Mouse (Mus musculus) spleen, adult 2 months (tissue): ENCODE data around the gene Rab4a. TPM values are rescaled to one million over a fixed set of nuclear protein-coding genes. Genes with fewer than 3 reads are reported as not detected.

Experiments used
- DNase-seq, 2 experiments: peaks; one replicate each; pipeline versions ENCODE4 v3.0.0 to v3.0.0-alpha.2; 2012 to 2021; ENCODE audit warnings: low spot score in 2 of 2, low read depth in 1 of 2
- H3K27ac ChIP-seq: fragments of 200-500 bp; 2 replicates; pipeline ENCODE4 v1.5.1; 2012; ENCODE audit warnings: low read length, inconsistent platforms; ENCODE audit not compliant: insufficient read depth
- H3K27me3 ChIP-seq: fragments of 200-500 bp; 2 replicates; pipeline ENCODE4 v1.6.1; 2012; ENCODE audit warnings: mild to moderate bottlenecking, moderate library complexity, low read length, inconsistent platforms; ENCODE audit not compliant: control insufficient read depth, insufficient read depth
- H3K36me3 ChIP-seq: fragments of 200-500 bp; 2 replicates; pipeline ENCODE4 v1.6.1; 2012; ENCODE audit warnings: mild to moderate bottlenecking, low read length, inconsistent platforms; ENCODE audit not compliant: control insufficient read depth, insufficient read depth
- H3K4me1 ChIP-seq: fragments of 200-500 bp; 2 replicates; pipeline ENCODE4 v1.6.1; 2011; ENCODE audit warnings: inconsistent platforms; ENCODE audit not compliant: control insufficient read depth, insufficient read depth, insufficient read length
- H3K4me3 ChIP-seq: fragments of 200-500 bp; 2 replicates; pipeline ENCODE4 v1.5.1; 2011; ENCODE audit warnings: mild to moderate bottlenecking, inconsistent platforms; ENCODE audit not compliant: insufficient read depth, insufficient read length; ENCODE audit errors: extremely low read depth
- CTCF ChIP-seq: fragments of 200-500 bp; IDR thresholded peaks from 2 replicates; pipeline ENCODE4 v1.5.1; 2011; ENCODE audit warnings: mild to moderate bottlenecking, inconsistent platforms; ENCODE audit not compliant: insufficient read depth, insufficient read length, insufficient replicate concordance; ENCODE audit errors: extremely low read depth
- POLR2A ChIP-seq: fragments of 200-500 bp; IDR thresholded peaks from 2 replicates; pipeline ENCODE4 v1.6.1; 2011; ENCODE audit warnings: low read depth, low read length, inconsistent platforms
- WGBS: fragments of 180-500 bp; shearing (Covaris S2); methylation state at CpG from one replicate; pipeline ENCODE4 v1.1.7; 2018; 5-methylcytosine and 5-hydroxymethylcytosine counted together
- polyA plus RNA-seq: library from polyadenylated mRNA; depleted of rRNA; stranded (reverse); fragments of >200 nt; gene quantifications from 2 replicates; pipeline ENCODE4 v1.2.3, GENCODE M21; 2012

The Rab4a gene
- polyA plus RNA-seq, 1 experiment: 4.2 TPM

DNA sequence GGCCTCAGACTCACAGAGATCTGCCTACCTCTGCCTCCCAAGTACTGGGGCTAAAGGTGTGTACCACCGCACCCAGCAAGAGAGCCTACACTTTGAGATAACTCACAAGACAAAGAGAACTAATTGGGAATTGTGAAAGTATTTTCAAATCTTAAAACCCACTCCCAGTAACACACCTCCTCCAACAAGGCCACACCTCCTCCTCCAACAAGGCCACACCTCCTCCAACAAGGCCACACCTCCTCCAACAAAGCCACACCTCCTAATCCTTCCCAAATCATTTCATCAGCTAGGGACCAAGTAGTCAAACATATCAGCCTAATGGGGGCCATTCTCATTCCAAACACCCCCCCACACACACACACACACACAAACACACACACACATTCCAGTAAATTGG, 31.3 kb upstream of the Rab4a start:
- H3K36me3 ChIP-seq: no peaks in the 10 kb centered on the region
- WGBS: 100% methylated on average over 1 of the region's 1 CpGs
- H3K27me3 ChIP-seq: no peaks in the 10 kb centered on the region
- no peak overlapping the region for H3K4me3 ChIP-seq
- DNase-seq: no peak
- H3K4me1 ChIP-seq: no peaks in the 10 kb centered on the region
- H3K27ac ChIP-seq: no peak overlapping the region
- TF ChIP-seq CTCF (no peak), POLR2A (no peak)

DNA sequence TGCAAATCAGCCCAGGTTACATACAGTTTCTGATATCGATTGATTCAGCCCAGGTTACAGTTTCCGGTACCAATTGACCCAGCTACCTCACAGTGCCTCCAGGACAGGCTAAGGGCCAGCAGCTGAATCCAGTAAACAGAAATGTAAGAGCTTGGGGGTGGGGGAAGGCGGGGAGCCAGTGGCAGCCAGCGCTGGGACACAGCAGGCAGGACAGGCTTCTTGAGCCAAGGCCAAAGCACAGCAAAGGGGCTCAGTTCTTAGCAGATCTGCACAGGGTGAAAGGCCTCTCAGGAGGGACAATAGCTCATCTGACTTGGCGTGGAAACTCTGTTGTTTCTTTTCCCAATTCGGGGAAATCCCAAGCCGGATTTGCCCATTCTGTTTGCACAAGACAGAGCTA, 28.5 kb upstream of the Rab4a start:
- no peaks in the 10 kb centered on the region for H3K36me3 ChIP-seq
- H3K4me3 ChIP-seq: no peak overlapping the region
- no peak overlapping the region for H3K27ac ChIP-seq
- DNase-seq: no peak
- no peaks in the 10 kb centered on the region for H3K4me1 ChIP-seq
- no peaks in the 10 kb centered on the region for H3K27me3 ChIP-seq
- TF ChIP-seq CTCF: no peak
- no peak for TF ChIP-seq POLR2A
- WGBS: 72% methylated on average over 7 of the region's 7 CpGs

DNA sequence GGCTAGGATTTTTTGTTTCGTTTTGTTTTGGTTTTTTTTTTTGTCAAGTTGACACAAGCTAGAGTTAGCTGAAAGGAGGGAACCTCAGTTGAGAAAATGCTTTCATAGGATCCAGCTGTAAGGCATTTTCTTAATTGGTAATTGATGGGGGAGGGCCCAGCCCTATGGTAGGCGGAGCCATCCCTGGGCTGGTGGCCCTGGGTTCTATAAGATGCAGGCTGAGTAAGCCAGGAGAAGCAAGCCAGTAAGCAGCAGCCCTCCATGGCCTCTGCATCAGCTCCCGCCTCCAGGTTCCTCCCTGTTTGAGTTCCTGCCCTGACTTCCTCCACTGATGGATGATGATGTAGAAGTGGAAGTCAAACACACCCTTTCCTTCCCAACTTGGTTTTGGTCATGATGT, 25.3 kb upstream of the Rab4a start:
- DNase-seq: no peak
- H3K27me3 ChIP-seq: no peaks in the 10 kb centered on the region
- no peak overlapping the region for H3K4me3 ChIP-seq
- H3K27ac ChIP-seq: no peak overlapping the region
- H3K4me1 ChIP-seq: no peaks in the 10 kb centered on the region
- WGBS: 54% methylated on average over 3 of the region's 3 CpGs
- TF ChIP-seq POLR2A (no peak), CTCF (no peak)
- no peaks in the 10 kb centered on the region for H3K36me3 ChIP-seq

DNA sequence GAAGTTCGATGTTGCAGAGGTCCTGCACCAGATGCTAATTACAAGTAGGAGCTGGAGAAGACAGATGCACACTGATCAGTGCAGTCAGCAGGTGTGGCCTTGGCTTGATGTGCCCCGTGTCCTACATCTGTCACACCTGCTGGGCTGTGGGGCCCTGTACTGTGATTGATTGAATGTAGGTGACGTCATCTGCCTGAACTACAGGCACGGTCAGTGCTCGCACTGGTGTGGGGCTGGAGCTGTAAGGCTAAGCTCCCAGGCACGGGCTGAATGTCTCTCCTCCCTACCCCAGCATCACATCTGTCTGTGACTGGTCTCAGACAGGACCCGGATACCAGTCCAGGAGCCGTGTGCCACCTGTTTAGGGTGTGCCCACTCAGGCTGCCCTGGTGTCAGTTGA, 24.5 kb upstream of the Rab4a start:
- Histone ChIP-seq H3K4me3 (no peak overlapping the region), H3K4me1 (no peaks in the 10 kb centered on the region), H3K27me3 (no peaks in the 10 kb centered on the region), H3K36me3 (no peaks in the 10 kb centered on the region), H3K27ac (no peak overlapping the region)
- WGBS: 69% methylated on average over 8 of the region's 8 CpGs
- TF ChIP-seq CTCF: no peak
- no peak for TF ChIP-seq POLR2A
- DNase-seq: no peak

DNA sequence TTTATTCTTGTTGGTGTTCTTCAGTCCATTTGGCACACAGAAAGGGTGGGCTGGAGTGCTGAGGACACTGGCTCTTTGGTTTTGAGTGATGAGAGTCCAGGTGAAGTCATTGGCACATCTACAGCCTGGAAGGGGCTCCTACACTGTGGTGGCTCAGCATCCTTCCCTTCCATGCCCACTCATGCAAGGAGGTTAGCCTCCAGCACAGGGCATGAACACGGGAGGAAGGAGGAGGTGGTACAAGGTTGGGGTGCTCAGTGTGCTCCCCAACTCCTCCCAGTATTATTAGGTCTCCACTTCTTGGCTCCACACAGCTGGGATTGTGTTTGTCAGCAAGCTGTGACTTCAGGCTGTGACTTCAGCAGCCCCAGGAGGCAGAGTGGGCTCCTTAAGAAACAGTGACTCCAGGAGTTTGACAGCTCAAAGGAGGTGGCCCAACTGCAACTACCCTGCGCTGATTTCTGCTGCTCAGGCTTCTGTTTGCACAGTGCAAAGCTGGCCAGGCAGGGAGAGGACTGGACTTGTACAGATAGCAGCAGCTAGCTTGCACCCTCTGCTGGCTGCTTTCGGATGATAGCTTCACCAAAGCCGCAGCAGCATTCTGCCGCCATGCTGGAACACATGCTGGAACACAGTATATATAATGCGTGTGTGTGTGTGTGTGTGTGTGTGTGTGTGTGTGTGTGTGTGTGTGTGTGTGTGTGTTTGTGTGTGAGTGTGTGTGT, 22.1 kb upstream of the Rab4a start:
- peak; percentile 18; the same call in 1 of the 2 replicates for TF ChIP-seq CTCF
- TF ChIP-seq POLR2A: no peak
- Histone ChIP-seq H3K36me3 (no peaks in the 10 kb centered on the region), H3K27ac (no peak overlapping the region), H3K4me3 (no peak overlapping the region), H3K27me3 (no peaks in the 10 kb centered on the region), H3K4me1 (no peaks in the 10 kb centered on the region)
- peak in 1 of 2 experiments; percentile 6 for DNase-seq
- 12% methylated on average over 6 of the region's 6 CpGs for WGBS

DNA sequence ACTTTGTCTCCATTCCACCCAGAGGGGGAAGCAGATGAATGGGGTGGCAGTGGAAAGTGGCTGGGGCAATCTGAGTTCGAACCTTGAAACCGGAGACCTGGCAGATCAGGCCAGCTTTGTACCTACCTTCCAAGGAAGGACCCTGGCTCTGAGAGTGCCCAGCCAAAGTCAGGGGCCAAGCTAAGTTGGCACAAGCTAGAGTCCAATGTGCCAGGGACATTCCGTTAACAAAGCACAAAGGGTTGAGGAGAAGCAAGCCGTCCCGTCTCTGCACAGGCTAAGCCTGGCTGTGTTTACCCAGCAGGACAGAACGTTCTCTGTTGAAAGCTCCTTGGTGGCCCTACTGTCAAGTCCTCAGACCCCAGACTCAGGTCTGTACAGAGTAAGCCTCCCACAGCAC, 19.6 kb upstream of the Rab4a start:
- Histone ChIP-seq H3K4me3 (no peak overlapping the region), H3K4me1 (no peaks in the 10 kb centered on the region), H3K27me3 (no peaks in the 10 kb centered on the region), H3K27ac (no peak overlapping the region), H3K36me3 (no peaks in the 10 kb centered on the region)
- TF ChIP-seq POLR2A (no peak), CTCF (no peak)
- no peak for DNase-seq
- WGBS: 90% methylated on average over 6 of the region's 6 CpGs

DNA sequence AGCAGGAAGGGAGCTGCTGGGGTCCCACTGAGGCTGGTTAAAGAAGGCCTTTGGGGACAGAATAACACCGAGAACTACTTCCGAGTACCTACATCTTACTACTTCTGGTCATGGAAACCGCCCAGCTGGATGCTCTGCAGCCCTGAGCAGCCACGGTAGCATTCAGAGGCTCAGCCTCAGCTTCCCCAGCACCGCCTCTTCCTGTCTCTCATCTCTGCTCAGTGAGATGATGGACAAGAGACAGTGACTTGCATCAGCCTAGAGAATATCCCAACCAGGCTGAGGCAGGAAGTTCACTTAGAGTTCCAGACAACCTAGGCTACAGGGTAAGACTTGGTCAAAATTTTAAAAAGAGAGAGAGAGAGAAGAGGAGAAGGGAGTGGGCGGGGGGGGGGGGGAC, 19.1 kb upstream of the Rab4a start:
- 63% methylated on average over 6 of the region's 6 CpGs for WGBS
- H3K36me3 ChIP-seq: no peaks in the 10 kb centered on the region
- H3K4me3 ChIP-seq: no peak overlapping the region
- no peak for TF ChIP-seq CTCF
- TF ChIP-seq POLR2A: no peak
- no peak for DNase-seq
- no peaks in the 10 kb centered on the region for H3K27me3 ChIP-seq
- no peak overlapping the region for H3K27ac ChIP-seq
- no peaks in the 10 kb centered on the region for H3K4me1 ChIP-seq
